Mouse (Mus musculus): ENCODE measurements around the gene Tulp1.

- TF ChIP-seq POLR2A (IDR thresholded peaks at IDR 0.05; ENCODE audit: control insufficient read depth, low read depth, low read length) (no peak), CTCF (IDR thresholded peaks at IDR 0.05; ENCODE audit: control insufficient read depth, insufficient read depth, insufficient replicate concordance, low read depth, low read length) (no peak)
These were observed 13.6 kb downstream of the Tulp1 start for GRCm38 (mm10) chr17:28351353-28351890.
